Mouse (Mus musculus): ENCODE measurements at regions not wholly inside any gene's neighbourhood (a gene's known extent, or its start where the extent isn't known, plus 50 kb on each side); places are given as distances from the start of the nearest gene placed in this dataset.

GRCm38 (mm10) chr1:102303526-102303925, 2464.8 kb upstream of the Cdh20 start:
- Histone ChIP-seq H3K9me3 (replicated peaks; ENCODE audit: insufficient read depth, low read length) (no peaks in the 10 kb centered on the region), H3K36me3 (ENCODE audit: control insufficient read depth in 1 of 2, insufficient read depth in 2 of 2, low read length in 2 of 2) (no peaks in the 10 kb centered on the region), H3K79me2 (ENCODE audit: control insufficient read depth, insufficient read depth, low read length, poor library complexity) (no peaks in the 10 kb centered on the region), H3K4me3 (ENCODE audit: control insufficient read depth in 1 of 2, insufficient read depth in 1 of 2, low read depth in 2 of 2, low read length in 2 of 2) (no peak overlapping the region), H3K4me1 (ENCODE audit: control insufficient read depth in 1 of 2, insufficient read depth in 2 of 2, low read length in 2 of 2) (no peaks in the 10 kb centered on the region), H3K27ac (ENCODE audit: control insufficient read depth, low read depth, low read length) (no peak overlapping the region), H3K9ac (ENCODE audit: control insufficient read depth, low read depth, low read length, poor library complexity, severe bottlenecking) (no peak overlapping the region), H3K27me3 (ENCODE audit: control insufficient read depth in 1 of 2, insufficient read depth in 2 of 2, low read length in 2 of 2) (no peaks in the 10 kb centered on the region)
- no peak for DNase-seq (ENCODE audit: low read depth, low spot score)
- TF ChIP-seq RAD21 (IDR thresholded peaks at IDR 0.05; ENCODE audit: low read depth, low read length) (no peak), HCFC1 (IDR thresholded peaks at IDR 0.05; ENCODE audit: low read depth, low read length) (no peak), MEF2A (IDR thresholded peaks at IDR 0.05; ENCODE audit: extremely low read depth, insufficient replicate concordance, low read depth, low read length, poor library complexity, severe bottlenecking) (no peak), TAL1 (IDR thresholded peaks at IDR 0.05; ENCODE audit: low read length) (no peak), SIN3A (IDR thresholded peaks at IDR 0.05; ENCODE audit: low read length) (no peak), CHD1 (IDR thresholded peaks at IDR 0.05; ENCODE audit: low read depth, low read length) (no peak), POLR2A (IDR thresholded peaks at IDR 0.05; ENCODE audit: control insufficient read depth in 1 of 2, insufficient read depth in 1 of 2, low read depth in 1 of 2, low read length in 2 of 2, poor library complexity in 1 of 2) (no peak), KAT2A (conservative IDR thresholded peaks at IDR 0.05; ENCODE audit: low read depth, low read length) (no peak), MAX (IDR thresholded peaks at IDR 0.05; ENCODE audit: low read length) (no peak), POLR2AphosphoS5 (IDR thresholded peaks at IDR 0.05; ENCODE audit: borderline replicate concordance, low read depth, low read length) (no peak), MYB (IDR thresholded peaks at IDR 0.05; ENCODE audit: low read depth, low read length) (no peak), UBTF (IDR thresholded peaks at IDR 0.05; ENCODE audit: borderline replicate concordance, insufficient read depth, low read depth, low read length) (no peak)

GRCm38 (mm10) chr1:102353136-102353535, 2415.2 kb upstream of the Cdh20 start:
- TF ChIP-seq HCFC1 (IDR thresholded peaks at IDR 0.05; ENCODE audit: low read depth, low read length) (no peak), UBTF (IDR thresholded peaks at IDR 0.05; ENCODE audit: borderline replicate concordance, insufficient read depth, low read depth, low read length) (no peak), MXI1 (IDR thresholded peaks at IDR 0.05; ENCODE audit: low read depth, low read length) (no peak), EP300 (IDR thresholded peaks at IDR 0.05; ENCODE audit: low read depth in 1 of 2, low read length in 2 of 2) (no peak), RCOR1 (IDR thresholded peaks at IDR 0.05; ENCODE audit: low read depth, low read length) (no peak), ZC3H11A (IDR thresholded peaks at IDR 0.05; ENCODE audit: low read depth, low read length) (no peak), TBP (IDR thresholded peaks at IDR 0.05; ENCODE audit: low read depth, low read length) (no peak), KAT2A (conservative IDR thresholded peaks at IDR 0.05; ENCODE audit: low read depth, low read length) (no peak), POLR2AphosphoS5 (IDR thresholded peaks at IDR 0.05; ENCODE audit: borderline replicate concordance, low read depth, low read length) (no peak), GABPA (IDR thresholded peaks at IDR 0.05; ENCODE audit: low read depth, low read length) (no peak), ZMIZ1 (IDR thresholded peaks at IDR 0.05; ENCODE audit: low read depth, low read length) (no peak), MAFK (IDR thresholded peaks at IDR 0.05; ENCODE audit: borderline replicate concordance, low read depth, low read length) (no peak), JUND (IDR thresholded peaks at IDR 0.05; ENCODE audit: low read depth, low read length) (no peak), E2F4 (IDR thresholded peaks at IDR 0.05; ENCODE audit: borderline replicate concordance, low read depth, low read length) (no peak), RAD21 (IDR thresholded peaks at IDR 0.05; ENCODE audit: low read depth, low read length) (no peak), MAX (IDR thresholded peaks at IDR 0.05; ENCODE audit: low read length) (no peak)

More at GRCm38 (mm10) chr1:102353136-102353535, 2415.2 kb upstream of the Cdh20 start:
- Histone ChIP-seq H3K9ac (ENCODE audit: control insufficient read depth, low read depth, low read length, poor library complexity, severe bottlenecking) (no peak overlapping the region), H3K27me3 (ENCODE audit: control insufficient read depth in 1 of 2, insufficient read depth in 2 of 2, low read length in 2 of 2) (no peaks in the 10 kb centered on the region), H3K27ac (ENCODE audit: control insufficient read depth, low read depth, low read length) (no peak overlapping the region), H3K4me3 (ENCODE audit: control insufficient read depth in 1 of 2, insufficient read depth in 1 of 2, low read depth in 2 of 2, low read length in 2 of 2) (no peak overlapping the region), H3K36me3 (ENCODE audit: control insufficient read depth in 1 of 2, insufficient read depth in 2 of 2, low read length in 2 of 2) (no peaks in the 10 kb centered on the region), H3K79me2 (ENCODE audit: control insufficient read depth, insufficient read depth, low read length, poor library complexity) (no peaks in the 10 kb centered on the region), H3K9me3 (replicated peaks; ENCODE audit: insufficient read depth, low read length) (no peaks in the 10 kb centered on the region; the same call in none of the 2 replicates), H3K4me1 (ENCODE audit: control insufficient read depth in 1 of 2, insufficient read depth in 2 of 2, low read length in 2 of 2) (no peaks in the 10 kb centered on the region)
- DNase-seq (ENCODE audit: low read depth, low spot score) = no peak
